Mouse (Mus musculus) stomach, embryonic 16.5 days (tissue): ENCODE measurements around the gene Ush1c. TPM values are rescaled to one million over a fixed set of nuclear protein-coding genes. Genes with fewer than 3 reads are reported as not detected.
A peak's percentile ranks its signal among the peaks of the same experiment; 100 is the strongest.
"Not testable (repeated sequence)": the region's sequence is repeated elsewhere in the genome, so short reads cannot be mapped to it uniquely, and the experiment has no call there.

Source experiments
- ATAC-seq: fragments of 200-750 bp; cut with Nextera tagmentation; 2 replicates; pipeline ENCODE4 v1.8.0; 2017; ENCODE audit warnings: moderate number of reproducible peaks, moderate TSS enrichment; ENCODE audit not compliant: insufficient read depth, low FRiP score
- H3K27ac ChIP-seq: fragments of 300-500 bp; sonication (generic); 2 replicates; pipeline ENCODE4 v1.5.1; 2014; ENCODE audit warnings: low read length
- H3K27me3 ChIP-seq: fragments of 300-500 bp; sonication (generic); 2 replicates; pipeline ENCODE4 v1.6.1; 2014; ENCODE audit warnings: low read length, control low read depth, mixed read lengths; ENCODE audit not compliant: control insufficient read depth, insufficient read depth
- H3K36me3 ChIP-seq: fragments of 300-500 bp; sonication (generic); 2 replicates; pipeline ENCODE4 v1.6.1; 2014; ENCODE audit warnings: low read length; ENCODE audit not compliant: control insufficient read depth, insufficient read depth
- H3K4me1 ChIP-seq: fragments of 300-500 bp; sonication (generic); 2 replicates; pipeline ENCODE4 v1.6.1; 2014; ENCODE audit warnings: low read length, control low read depth, mixed read lengths; ENCODE audit not compliant: control insufficient read depth, insufficient read depth
- H3K4me2 ChIP-seq: fragments of 300-500 bp; sonication (generic); 2 replicates; pipeline ENCODE4 v1.6.1; 2014; ENCODE audit warnings: low read depth, low read length, mixed read lengths
- H3K4me3 ChIP-seq: fragments of 300-500 bp; sonication (generic); replicated peaks from 2 replicates; pipeline ENCODE4 v1.5.1; 2014; ENCODE audit warnings: mild to moderate bottlenecking, low read length
- H3K9ac ChIP-seq: fragments of 300-500 bp; sonication (generic); 2 replicates; pipeline ENCODE4 v1.6.1; 2014; ENCODE audit warnings: low read length
- H3K9me3 ChIP-seq: fragments of 300-500 bp; sonication (generic); replicated peaks from 2 replicates; pipeline ENCODE4 v1.6.1; 2016; ENCODE audit warnings: low read length, control low read depth; ENCODE audit not compliant: control insufficient read depth
- WGBS: fragments of 180-500 bp; shearing (Covaris S2); extraction: QIAGEN DNeasy Blood & Tissue Kit; methylation state at CpG from one replicate; pipeline ENCODE4 v1.1.7; 2014; 5-methylcytosine and 5-hydroxymethylcytosine counted together
- polyA plus RNA-seq: library from polyadenylated mRNA; unstranded; fragments of >200 nt; fragmentation: Nextera tagmentation; extraction: Ambion mirVana; gene quantifications from 2 replicates; pipeline ENCODE4 v1.2.1, GENCODE M21; 2015

Ush1c gene
- polyA plus RNA-seq, 1 experiment from 2014 or later = 9.8 TPM

DNA sequence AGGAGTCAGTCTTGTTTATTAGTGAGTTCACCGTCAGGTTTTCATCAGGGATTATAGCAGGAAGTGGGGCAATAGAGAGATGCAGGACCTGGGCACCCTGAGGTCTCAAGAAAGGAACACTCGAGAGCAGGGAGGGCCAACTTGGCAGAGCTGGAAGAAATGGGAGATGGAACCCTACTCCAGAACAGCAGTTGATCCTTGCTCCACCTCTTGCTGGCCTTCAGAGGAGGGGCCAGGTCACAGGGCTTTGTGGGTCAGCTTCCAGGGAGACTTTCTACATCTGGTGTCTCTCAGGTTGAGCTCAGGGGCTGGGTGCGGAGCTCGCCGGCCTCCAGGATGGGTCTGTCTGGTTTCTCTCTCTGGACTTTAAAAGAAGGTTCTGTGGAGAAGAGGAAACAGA lies 42.9 kb downstream of the Ush1c start:
- no peak overlapping the region for H3K27ac ChIP-seq
- no peak overlapping the region for H3K9ac ChIP-seq
- no peaks in the 10 kb centered on the region for H3K36me3 ChIP-seq
- no peaks in the 10 kb centered on the region for H3K4me1 ChIP-seq
- no peak overlapping the region for H3K4me3 ChIP-seq
- ATAC-seq = no peak
- no peaks in the 10 kb centered on the region for H3K27me3 ChIP-seq
- 70% methylated on average over 5 of the region's 5 CpGs for WGBS
- H3K9me3 ChIP-seq = no peaks in the 10 kb centered on the region
- no peak overlapping the region for H3K4me2 ChIP-seq

DNA sequence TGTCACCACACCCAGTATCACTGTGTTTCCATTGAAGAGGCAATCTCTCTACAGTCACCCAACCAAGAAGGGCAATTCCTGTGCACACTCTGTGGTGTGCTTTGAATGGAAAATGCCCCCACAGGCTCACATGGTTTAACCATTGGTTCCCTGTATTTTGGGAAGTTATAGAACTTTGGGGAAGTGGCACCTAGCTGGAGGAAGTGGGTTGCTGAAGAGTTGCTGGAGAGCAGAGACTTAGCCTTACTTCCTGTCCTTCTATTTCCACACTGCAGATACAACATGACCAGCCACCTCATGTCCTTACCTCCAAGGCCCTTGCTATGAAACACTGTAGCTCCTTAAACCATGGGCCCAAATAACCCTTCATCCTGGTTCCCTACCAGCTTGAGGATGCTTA lies 54.1 kb downstream of the Ush1c start:
- ATAC-seq = no peak
- H3K4me2 ChIP-seq = no peak overlapping the region
- no peak overlapping the region for H3K4me3 ChIP-seq
- no peaks in the 10 kb centered on the region for H3K4me1 ChIP-seq
- no peaks in the 10 kb centered on the region for H3K36me3 ChIP-seq
- H3K27ac ChIP-seq = no peak overlapping the region
- no peaks in the 10 kb centered on the region for H3K9me3 ChIP-seq
- peaks cover 6% of the 10 kb centered on the region; the same call in 1 of the 2 replicates for H3K27me3 ChIP-seq
- H3K9ac ChIP-seq = no peak overlapping the region

DNA sequence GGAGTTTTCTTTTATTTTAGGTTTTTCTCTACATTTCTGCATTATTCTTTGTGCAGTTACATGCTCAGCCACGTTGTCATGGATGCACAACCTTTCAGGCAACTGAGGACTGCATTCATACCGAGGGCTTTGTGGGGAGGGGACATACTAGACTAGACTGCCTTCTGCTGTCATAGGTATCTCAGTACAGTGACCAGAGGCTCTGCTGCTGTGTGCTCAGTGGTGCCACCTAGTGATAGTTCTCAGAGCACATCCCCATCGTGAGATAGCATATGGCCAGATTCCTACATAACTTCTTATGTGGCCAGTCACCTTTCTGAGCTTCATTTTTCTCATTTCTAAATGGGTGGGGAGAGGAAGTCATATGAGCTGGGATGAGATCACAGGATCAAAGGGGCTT lies 56.7 kb downstream of the Ush1c start:
- no peak overlapping the region for H3K4me2 ChIP-seq
- under 1% methylated on average over 3 of the region's 3 CpGs for WGBS
- no peak overlapping the region for H3K4me3 ChIP-seq
- H3K9me3 ChIP-seq = no peaks in the 10 kb centered on the region
- ATAC-seq = peak; percentile 56; the same call in 1 of the 2 replicates
- H3K9ac ChIP-seq = no peak overlapping the region
- no peak overlapping the region for H3K27ac ChIP-seq
- no peaks in the 10 kb centered on the region for H3K36me3 ChIP-seq
- no peaks in the 10 kb centered on the region for H3K4me1 ChIP-seq
- peaks cover 10% of the 10 kb centered on the region; the same call in 1 of the 2 replicates for H3K27me3 ChIP-seq

DNA sequence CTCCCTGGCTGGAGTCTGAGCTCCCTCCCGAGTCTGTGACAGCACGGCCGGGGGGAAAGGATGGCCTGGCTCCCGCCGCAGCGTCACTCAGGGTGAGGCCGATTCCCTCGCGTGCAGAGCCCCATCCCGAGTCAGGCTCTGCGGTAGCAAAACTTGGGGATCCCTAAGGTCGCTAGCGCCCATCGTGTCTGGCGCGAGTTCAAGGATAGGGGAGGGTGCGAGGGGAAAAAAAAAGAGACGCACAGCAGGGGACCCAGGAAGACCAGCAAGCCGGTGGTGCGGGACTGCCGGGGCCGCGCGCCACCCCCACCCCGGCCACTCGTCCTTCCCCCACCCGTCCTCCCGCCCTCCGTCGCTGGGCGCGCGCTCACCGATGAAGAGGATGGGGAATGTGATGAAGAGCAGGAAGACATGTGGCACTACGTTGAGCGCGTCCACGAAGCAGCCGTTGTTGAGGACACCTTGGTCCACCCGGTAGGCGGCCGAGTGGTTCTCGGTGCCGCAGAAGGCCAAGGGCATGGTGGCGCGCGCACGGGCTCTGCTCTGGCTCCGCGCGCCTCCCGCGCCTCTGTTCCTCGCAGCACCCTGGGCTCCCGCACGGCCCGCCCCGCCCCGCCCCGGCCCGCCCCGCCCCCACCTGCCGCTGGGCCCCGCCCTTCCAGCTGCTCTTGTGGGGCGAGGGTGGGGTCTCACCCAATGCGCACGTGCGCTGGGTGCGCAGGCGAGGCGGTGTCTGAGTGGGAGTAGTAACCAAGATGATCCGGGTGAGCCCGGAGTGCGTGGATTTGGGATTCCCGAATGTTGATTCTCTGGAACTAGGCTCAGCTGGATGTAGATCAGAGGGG lies 58.6 kb downstream of the Ush1c start, which contains the start of gene Abcc8:
Gene Abcc8 (minus strand): TSS at position 603 of the 845 bp plus-strand sequence.
- Histone ChIP-seq H3K4me1 (no peaks in the 10 kb centered on the region), H3K36me3 (no peaks in the 10 kb centered on the region), H3K9ac (peak within 1 kb of the TSS; percentile 61), H3K4me3 (peak within 1 kb of the TSS; percentile 48), H3K27me3 (peaks cover 10% of the 10 kb centered on the region; the same call in 1 of the 2 replicates), H3K4me2 (peak within 1 kb of the TSS; percentile 88), H3K9me3 (no peaks in the 10 kb centered on the region), H3K27ac (no peak within 1 kb of the TSS)
- ATAC-seq = peak; percentile 52
- 1% methylated on average over 68 of the region's 75 CpGs for WGBS

DNA sequence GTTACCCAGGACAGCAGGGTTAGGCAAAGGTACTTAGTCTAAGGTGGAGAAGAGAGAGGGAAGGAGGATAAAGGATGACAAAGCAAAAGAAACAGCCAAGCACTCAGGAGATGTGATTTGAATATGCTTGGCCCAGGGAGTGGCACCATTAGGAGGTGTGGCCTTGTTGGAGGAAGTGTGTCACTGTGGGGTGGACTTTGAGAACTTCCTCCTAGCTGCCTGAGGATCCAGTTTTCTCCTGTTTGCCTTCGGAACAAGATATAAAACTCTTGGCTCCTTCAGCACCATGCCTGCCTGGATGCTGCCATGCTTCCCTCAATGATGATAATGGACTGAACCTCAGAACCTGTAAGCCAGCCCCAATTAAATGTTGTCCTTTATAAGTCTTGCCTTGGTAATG lies 69.3 kb downstream of the Ush1c start:
- H3K27me3 ChIP-seq, H3K4me3 ChIP-seq, H3K36me3 ChIP-seq, H3K27ac ChIP-seq, H3K9ac ChIP-seq, H3K4me1 ChIP-seq, H3K4me2 ChIP-seq, H3K9me3 ChIP-seq: not testable (repeated sequence)
- WGBS = 79% methylated on average over 1 of the region's 1 CpGs
- peak; percentile 44; the same call in 1 of the 2 replicates for ATAC-seq

DNA sequence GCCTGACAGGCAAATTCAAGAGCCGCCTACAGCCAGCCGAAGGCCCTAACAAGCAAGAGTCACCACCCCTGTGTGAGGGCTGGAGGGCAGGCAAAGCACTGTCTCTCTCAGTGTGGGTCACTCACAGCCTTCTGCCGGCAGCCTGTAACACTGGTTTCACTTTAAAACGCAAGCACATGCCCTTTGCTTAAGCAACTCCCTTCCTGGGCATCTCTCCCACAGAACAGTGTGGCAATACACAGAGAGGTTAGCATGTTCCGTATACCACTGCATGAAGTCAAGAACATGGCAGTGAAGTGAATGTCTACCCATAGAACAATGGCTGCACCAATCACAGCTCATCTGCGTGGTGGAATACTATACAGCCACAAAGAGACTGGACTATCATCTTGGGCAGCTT lies 69.9 kb downstream of the Ush1c start:
- Histone ChIP-seq H3K36me3 (no peaks in the 10 kb centered on the region), H3K9me3 (no peaks in the 10 kb centered on the region)
- 91% methylated on average over 6 of the region's 6 CpGs for WGBS

DNA sequence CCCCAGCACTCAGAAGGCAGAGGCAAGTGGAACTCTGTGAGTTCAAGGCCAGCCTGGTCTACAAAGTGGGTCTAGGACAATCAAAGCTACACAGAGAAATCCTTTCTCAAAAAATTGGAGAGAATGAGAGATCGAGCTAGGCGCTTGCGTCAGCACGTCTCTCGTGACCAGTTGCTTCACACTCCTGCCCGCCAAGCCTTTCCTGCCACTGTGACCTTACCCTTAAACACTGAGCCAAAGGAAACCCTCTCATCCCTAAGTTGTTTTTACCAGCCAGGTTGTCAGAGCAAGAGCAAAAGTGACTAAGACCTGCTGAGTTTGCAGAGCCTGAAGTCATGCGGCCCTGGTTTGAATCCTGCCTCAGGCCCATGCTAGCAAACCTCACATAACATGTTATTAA lies 70.4 kb downstream of the Ush1c start:
- H3K9ac ChIP-seq = no peak overlapping the region
- WGBS = 95% methylated on average over 7 of the region's 7 CpGs
- no peak for ATAC-seq
- no peaks in the 10 kb centered on the region for H3K36me3 ChIP-seq
- no peak overlapping the region for H3K27ac ChIP-seq
- H3K4me2 ChIP-seq = no peak overlapping the region
- H3K4me3 ChIP-seq = no peak overlapping the region
- H3K27me3 ChIP-seq = no peaks in the 10 kb centered on the region
- H3K4me1 ChIP-seq = no peaks in the 10 kb centered on the region
- H3K9me3 ChIP-seq = no peaks in the 10 kb centered on the region

More for the DNA sequence above, 69.9 kb downstream of the Ush1c start:
- no peak for ATAC-seq
- Histone ChIP-seq H3K9ac (no peak overlapping the region), H3K4me1 (no peaks in the 10 kb centered on the region), H3K4me2 (no peak overlapping the region), H3K4me3 (no peak overlapping the region), H3K27ac (no peak overlapping the region), H3K27me3 (no peaks in the 10 kb centered on the region)

DNA sequence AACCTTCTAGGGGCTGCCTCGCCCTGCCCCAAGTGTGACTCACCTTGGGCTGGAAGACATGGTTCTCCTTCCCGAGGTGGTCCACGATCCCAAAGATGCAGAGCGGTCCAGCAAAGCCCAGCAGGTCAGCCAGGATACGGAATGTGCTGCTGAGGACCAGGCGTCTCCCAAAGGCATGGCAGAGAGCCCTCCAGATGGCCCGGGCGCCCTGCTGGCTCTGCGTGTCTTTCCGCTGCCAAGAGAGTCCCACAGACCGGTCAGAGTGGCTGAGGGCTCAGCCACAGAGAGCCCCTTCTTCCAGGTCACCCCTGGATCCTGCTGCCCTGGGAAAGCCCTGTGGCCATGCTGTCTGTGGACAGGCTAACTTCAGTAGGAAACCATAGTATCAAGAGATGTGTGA lies 72.4 kb downstream of the Ush1c start:
- no peak overlapping the region for H3K9ac ChIP-seq
- 89% methylated on average over 11 of the region's 11 CpGs for WGBS
- no peaks in the 10 kb centered on the region for H3K9me3 ChIP-seq
- H3K4me3 ChIP-seq = no peak overlapping the region
- ATAC-seq = no peak
- H3K27me3 ChIP-seq = no peaks in the 10 kb centered on the region
- no peaks in the 10 kb centered on the region for H3K4me1 ChIP-seq
- H3K4me2 ChIP-seq = no peak overlapping the region
- H3K36me3 ChIP-seq = no peaks in the 10 kb centered on the region
- H3K27ac ChIP-seq = no peak overlapping the region

DNA sequence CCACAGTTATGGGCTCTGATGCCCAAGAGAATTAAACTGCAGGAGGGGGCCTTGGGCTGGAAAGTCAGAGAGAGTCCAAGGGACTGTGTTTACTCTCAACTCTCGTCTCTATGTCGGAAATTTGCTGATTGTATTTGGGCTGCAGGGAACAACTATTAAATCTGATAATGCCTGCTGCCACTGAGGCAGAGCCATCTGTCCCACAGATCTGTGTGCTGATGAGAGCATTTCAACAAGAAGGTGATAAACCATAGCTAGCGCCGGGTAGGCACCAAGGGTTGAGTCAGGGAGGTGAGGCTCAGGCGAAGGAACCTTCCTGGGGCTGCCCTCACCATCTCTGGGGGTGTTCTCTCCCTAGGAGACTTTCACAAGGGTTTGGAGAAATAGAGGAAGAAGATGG lies 75.6 kb downstream of the Ush1c start:
- no peaks in the 10 kb centered on the region for H3K4me1 ChIP-seq
- no peaks in the 10 kb centered on the region for H3K9me3 ChIP-seq
- no peaks in the 10 kb centered on the region for H3K36me3 ChIP-seq
- no peak overlapping the region for H3K27ac ChIP-seq
- no peak overlapping the region for H3K4me3 ChIP-seq
- no peak overlapping the region for H3K4me2 ChIP-seq
- no peak for ATAC-seq
- H3K9ac ChIP-seq = no peak overlapping the region
- no peaks in the 10 kb centered on the region for H3K27me3 ChIP-seq
- WGBS = 75% methylated on average over 5 of the region's 5 CpGs
